Mouse (Mus musculus): Measurements from ENCODE around the gene Kcnb1. TPM values are rescaled to one million over a fixed set of nuclear protein-coding genes. Genes with fewer than 3 reads are reported as not detected.
A peak's percentile ranks its signal among the peaks of the same experiment; 100 is the strongest.

Kcnb1 gene
- polyA plus RNA-seq (2012): not detected in 2 replicates

DNA sequence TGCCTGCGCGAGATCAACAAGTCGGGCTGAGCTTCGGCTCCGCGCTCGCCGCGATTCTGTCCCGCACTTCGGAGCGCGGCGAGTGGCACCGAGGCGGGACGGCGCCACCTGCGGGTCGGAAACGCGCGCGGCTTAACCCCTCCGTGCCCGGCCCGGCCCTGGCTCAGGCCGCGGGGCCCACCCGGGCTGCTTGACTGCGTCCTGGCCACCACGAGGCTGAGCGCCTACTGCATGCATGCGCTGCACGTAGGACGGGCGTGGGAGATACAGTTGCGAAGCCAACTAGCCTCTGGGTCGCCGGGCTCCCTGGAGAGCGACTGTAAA is at the start of gene Kcnb1:
Kcnb1 (minus strand) TSS at position 80 of the 324 bp plus-strand sequence.
- peaks cover 16% of the 10 kb centered on the region for H3K9me3 ChIP-seq (ENCODE audit: control insufficient read depth, low read length)
- no peak within 1 kb of the TSS for H3K4me3 ChIP-seq (replicated peaks)
- H3K4me1 ChIP-seq (ENCODE audit: control insufficient read depth): peaks cover 5% of the 10 kb centered on the region
- no peak for TF ChIP-seq GATA1 (IDR thresholded peaks at IDR 0.05; ENCODE audit: low read length)
- peaks cover 63% of the 10 kb centered on the region for H3K27me3 ChIP-seq (ENCODE audit: control insufficient read depth)
- no peaks in the 10 kb centered on the region for H3K36me3 ChIP-seq (ENCODE audit: control insufficient read depth)

DNA sequence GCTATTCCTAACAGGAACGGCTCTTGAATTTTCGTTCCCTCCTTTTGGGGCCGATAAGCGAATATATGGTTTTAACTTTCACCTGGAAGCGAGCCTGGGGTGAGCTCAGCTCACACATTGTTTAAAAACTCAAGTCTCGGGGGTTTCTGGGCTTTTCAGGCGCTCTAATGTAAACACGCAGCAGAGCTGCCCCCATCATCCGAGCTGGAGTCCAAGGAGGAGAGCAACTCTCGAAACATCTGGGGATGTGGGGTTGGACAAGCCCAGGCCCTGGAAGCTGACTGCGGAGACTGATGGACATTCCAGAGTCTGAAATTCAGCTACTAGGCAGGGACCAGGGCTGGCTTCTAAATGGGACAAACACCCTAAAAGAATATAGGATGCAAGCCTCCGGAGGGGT is 49.3 kb upstream of the Kcnb1 start:
- TF ChIP-seq TAL1 (IDR thresholded peaks at IDR 0.05; ENCODE audit: low read length) (no peak), GATA1 (IDR thresholded peaks at IDR 0.05; ENCODE audit: low read length) (no peak)
- H3K36me3 ChIP-seq (ENCODE audit: control insufficient read depth): no peaks in the 10 kb centered on the region
- H3K4me3 ChIP-seq (replicated peaks): no peak overlapping the region
- no peaks in the 10 kb centered on the region for H3K4me1 ChIP-seq (ENCODE audit: control insufficient read depth)
- H3K9me3 ChIP-seq (ENCODE audit: control insufficient read depth, low read length): peaks cover 2% of the 10 kb centered on the region; the same call in 1 of the 2 replicates
- peaks cover 43% of the 10 kb centered on the region for H3K27me3 ChIP-seq (ENCODE audit: control insufficient read depth)

DNA sequence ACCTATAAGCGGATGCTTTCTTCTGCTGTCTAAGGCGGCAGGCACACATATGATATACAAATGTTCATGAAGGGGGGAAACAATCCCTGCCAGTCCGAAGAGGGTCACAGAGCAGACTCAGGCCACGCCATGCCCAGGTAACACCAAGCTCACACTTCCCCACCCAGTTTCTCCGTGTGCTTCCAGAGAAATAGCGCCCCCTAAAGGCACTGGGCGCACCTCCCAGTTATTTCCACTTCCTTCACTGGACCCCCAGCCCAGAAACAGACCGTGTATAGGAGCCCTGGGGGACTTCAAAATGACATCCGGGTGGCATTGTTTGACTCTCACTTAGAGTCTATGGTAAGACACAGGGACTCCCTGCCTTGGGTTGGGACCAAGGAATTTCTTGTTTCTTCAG is 47.3 kb upstream of the Kcnb1 start:
- H3K4me1 ChIP-seq (ENCODE audit: control insufficient read depth): no peaks in the 10 kb centered on the region
- H3K36me3 ChIP-seq (ENCODE audit: control insufficient read depth): no peaks in the 10 kb centered on the region
- H3K4me3 ChIP-seq (replicated peaks): no peak overlapping the region
- TF ChIP-seq TAL1 (IDR thresholded peaks at IDR 0.05; ENCODE audit: low read length): no peak
- no peak for TF ChIP-seq GATA1 (IDR thresholded peaks at IDR 0.05; ENCODE audit: low read length)
- H3K9me3 ChIP-seq (ENCODE audit: control insufficient read depth, low read length): no peaks in the 10 kb centered on the region
- H3K27me3 ChIP-seq (ENCODE audit: control insufficient read depth): peaks cover 42% of the 10 kb centered on the region

DNA sequence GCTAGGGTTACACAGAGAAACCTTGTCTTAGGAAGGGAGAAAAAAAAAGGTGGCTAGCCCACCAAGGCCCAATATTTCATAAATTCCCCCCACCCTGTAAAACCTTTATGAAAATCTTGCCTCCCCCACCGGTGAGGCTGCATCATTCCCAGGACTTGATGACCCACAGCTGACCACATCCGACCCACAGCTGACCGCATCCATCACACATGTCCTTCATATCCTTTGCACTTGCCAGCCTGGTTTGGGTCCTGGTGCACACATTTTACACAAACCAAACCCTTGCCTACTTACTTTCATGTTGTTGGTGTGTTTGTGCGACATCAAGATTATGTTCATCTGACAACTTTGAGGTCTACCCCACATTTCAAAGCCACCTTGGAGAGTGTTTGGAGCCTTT is 46.2 kb upstream of the Kcnb1 start:
- Histone ChIP-seq H3K4me3 (replicated peaks) (no peak overlapping the region), H3K9me3 (ENCODE audit: control insufficient read depth, low read length) (no peaks in the 10 kb centered on the region), H3K4me1 (ENCODE audit: control insufficient read depth) (no peaks in the 10 kb centered on the region), H3K36me3 (ENCODE audit: control insufficient read depth) (no peaks in the 10 kb centered on the region), H3K27me3 (ENCODE audit: control insufficient read depth) (peaks cover 32% of the 10 kb centered on the region)
- no peak for TF ChIP-seq GATA1 (IDR thresholded peaks at IDR 0.05; ENCODE audit: low read length)
- TF ChIP-seq TAL1 (IDR thresholded peaks at IDR 0.05; ENCODE audit: low read length): no peak

DNA sequence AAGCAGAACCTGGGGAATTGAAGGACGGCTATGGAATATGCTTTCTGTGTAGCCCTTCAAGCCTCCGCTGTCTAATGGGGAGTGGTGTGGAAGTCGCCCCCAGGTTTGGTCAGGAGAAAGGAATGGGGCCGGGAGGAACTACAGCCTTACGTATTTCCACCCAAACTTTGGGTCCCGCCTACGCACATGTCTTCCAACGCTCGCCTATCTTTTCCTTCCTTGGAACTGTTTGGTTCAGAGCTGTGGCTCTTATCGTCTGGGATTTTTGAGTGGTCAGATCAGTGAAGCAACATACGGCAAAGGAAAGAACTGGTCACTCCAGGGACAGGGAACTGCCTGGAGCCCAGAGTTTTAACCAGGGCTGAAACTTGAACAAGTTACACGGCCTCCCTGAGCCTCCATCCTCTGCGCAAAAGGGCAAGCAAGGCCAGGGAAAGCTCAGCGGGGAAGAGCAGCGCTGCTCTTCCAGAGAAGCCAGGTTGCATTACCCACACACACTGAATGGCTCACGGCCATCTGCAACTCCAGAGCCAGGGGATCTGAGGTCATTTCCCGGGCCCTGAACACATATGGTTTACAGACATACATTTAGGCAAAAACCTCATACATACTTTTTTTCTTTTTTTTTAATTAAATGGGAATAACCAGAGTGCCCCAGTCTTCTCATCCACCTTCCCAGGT is 45.5 kb upstream of the Kcnb1 start:
- H3K4me3 ChIP-seq (replicated peaks): no peak overlapping the region
- peaks cover 25% of the 10 kb centered on the region for H3K27me3 ChIP-seq (ENCODE audit: control insufficient read depth)
- TF ChIP-seq TAL1 (IDR thresholded peaks at IDR 0.05; ENCODE audit: low read length) (no peak), GATA1 (IDR thresholded peaks at IDR 0.05; ENCODE audit: low read length) (no peak)
- H3K9me3 ChIP-seq (ENCODE audit: control insufficient read depth, low read length): no peaks in the 10 kb centered on the region
- peaks cover 5% of the 10 kb centered on the region for H3K4me1 ChIP-seq (ENCODE audit: control insufficient read depth)
- no peaks in the 10 kb centered on the region for H3K36me3 ChIP-seq (ENCODE audit: control insufficient read depth)

DNA sequence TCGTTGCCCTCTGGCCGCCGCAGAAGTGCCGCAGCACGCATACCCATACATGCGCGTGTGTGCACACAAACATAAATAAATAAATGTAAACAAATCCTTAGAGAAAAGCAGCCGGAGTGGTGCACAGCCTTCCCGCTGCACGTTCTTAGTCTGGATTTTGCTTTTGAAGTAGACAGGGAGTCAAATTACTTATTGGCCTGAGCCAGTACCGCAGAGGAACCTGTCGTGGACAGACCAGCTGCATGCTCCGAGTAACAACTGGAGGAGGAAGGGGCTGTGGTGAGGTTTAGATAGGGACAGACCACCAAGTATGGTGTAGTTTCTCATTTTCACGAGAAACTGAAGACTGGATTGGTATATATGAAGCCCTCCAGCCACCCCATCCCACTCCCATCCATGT is 43.8 kb upstream of the Kcnb1 start:
- Histone ChIP-seq H3K4me1 (ENCODE audit: control insufficient read depth) (peaks cover 7% of the 10 kb centered on the region), H3K4me3 (replicated peaks) (no peak overlapping the region), H3K27me3 (ENCODE audit: control insufficient read depth) (peaks cover 8% of the 10 kb centered on the region), H3K36me3 (ENCODE audit: control insufficient read depth) (no peaks in the 10 kb centered on the region), H3K9me3 (ENCODE audit: control insufficient read depth, low read length) (no peaks in the 10 kb centered on the region)
- no peak for TF ChIP-seq GATA1 (IDR thresholded peaks at IDR 0.05; ENCODE audit: low read length)
- no peak for TF ChIP-seq TAL1 (IDR thresholded peaks at IDR 0.05; ENCODE audit: low read length)

DNA sequence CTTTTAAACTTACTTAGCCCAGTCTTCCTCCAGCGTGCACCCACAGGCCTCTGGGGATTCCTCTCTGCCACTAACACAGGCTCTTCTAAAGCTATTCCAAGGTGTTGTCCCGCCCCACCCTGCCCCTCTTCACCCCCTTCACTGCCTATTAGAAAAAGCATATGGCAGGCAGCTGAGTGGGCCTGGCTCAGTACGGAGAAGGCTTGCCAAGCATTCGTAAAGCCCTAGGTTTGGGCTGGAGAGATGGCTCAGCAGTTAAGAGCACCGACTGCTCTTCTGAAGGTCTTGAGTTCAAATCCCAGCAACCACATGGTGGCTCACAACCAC is 43.0 kb upstream of the Kcnb1 start:
- no peak for TF ChIP-seq TAL1 (IDR thresholded peaks at IDR 0.05; ENCODE audit: low read length)
- no peak for TF ChIP-seq GATA1 (IDR thresholded peaks at IDR 0.05; ENCODE audit: low read length)
- peaks cover 4% of the 10 kb centered on the region for H3K27me3 ChIP-seq (ENCODE audit: control insufficient read depth)
- H3K36me3 ChIP-seq (ENCODE audit: control insufficient read depth): no peaks in the 10 kb centered on the region
- no peaks in the 10 kb centered on the region for H3K9me3 ChIP-seq (ENCODE audit: control insufficient read depth, low read length)
- peaks cover 7% of the 10 kb centered on the region for H3K4me1 ChIP-seq (ENCODE audit: control insufficient read depth)
- H3K4me3 ChIP-seq (replicated peaks): no peak overlapping the region

DNA sequence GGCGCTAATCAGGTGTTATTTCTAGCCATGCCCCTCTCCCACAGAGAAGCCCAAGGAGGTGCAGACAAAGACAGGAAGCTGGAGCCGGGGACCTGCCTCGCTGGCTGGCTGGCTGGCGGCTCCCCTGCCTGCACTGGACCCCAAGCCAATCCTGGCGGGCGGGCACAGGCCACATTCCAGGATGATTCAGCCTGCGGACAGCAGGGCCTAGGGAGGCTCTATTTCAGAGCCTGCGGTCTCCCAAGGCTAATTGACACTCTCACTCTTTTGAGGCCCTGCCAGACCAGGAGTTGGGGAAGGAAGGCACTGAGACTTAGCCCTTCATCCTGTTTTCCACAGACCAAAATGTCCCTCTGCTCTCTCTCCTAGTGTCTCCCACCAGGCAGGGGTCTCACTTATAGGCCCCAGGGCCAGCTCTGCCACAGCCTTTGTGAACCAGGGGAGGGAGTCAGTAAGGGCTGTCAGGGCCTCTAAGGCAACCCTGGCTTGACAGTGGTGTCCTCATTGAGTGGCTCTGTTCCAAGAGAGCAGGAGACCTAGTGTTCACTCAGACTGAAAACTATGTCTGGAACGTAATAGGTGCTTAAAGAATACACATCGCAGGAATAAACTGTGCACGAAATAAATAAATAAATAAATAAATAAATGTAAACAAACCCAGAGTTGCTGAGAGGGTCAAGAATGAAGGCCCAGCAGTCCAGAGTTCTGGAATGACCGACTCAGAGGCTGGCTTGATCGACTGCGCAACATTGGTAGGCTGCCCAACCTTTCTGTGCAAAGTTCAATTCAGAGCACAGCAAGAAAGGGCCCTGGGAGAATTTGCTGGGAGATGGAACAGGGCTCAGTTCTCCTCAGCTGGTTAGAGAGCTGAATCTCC is 42.4 kb upstream of the Kcnb1 start:
- H3K4me3 ChIP-seq (replicated peaks): no peak overlapping the region
- no peaks in the 10 kb centered on the region for H3K9me3 ChIP-seq (ENCODE audit: control insufficient read depth, low read length)
- H3K36me3 ChIP-seq (ENCODE audit: control insufficient read depth): no peaks in the 10 kb centered on the region
- H3K4me1 ChIP-seq (ENCODE audit: control insufficient read depth): peaks cover 7% of the 10 kb centered on the region
- TF ChIP-seq GATA1 (IDR thresholded peaks at IDR 0.05; ENCODE audit: low read length) (no peak), TAL1 (IDR thresholded peaks at IDR 0.05; ENCODE audit: low read length) (no peak)
- H3K27me3 ChIP-seq (ENCODE audit: control insufficient read depth): no peaks in the 10 kb centered on the region

DNA sequence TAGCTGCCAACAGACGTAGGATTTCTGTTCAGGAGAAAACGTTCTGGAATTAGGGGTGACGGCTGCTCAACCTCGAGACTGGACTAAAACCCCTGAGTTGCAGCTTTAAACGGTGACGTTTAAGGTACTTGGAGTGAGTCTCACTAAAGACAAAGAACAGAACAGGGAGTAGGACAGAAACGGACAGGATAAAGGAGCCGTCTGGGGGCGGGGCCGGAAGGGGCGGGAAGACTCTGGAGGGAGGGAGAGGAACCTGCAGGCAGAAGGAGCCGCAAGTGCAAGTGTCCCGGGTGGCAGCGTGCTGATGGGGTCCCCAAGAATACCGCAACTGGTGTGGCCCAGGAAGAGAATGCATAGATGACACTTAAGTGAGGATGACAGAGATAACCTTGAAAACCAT is 40.6 kb upstream of the Kcnb1 start:
- H3K4me1 ChIP-seq (ENCODE audit: control insufficient read depth): peaks cover 7% of the 10 kb centered on the region
- H3K36me3 ChIP-seq (ENCODE audit: control insufficient read depth): no peaks in the 10 kb centered on the region
- no peaks in the 10 kb centered on the region for H3K9me3 ChIP-seq (ENCODE audit: control insufficient read depth, low read length)
- H3K27me3 ChIP-seq (ENCODE audit: control insufficient read depth): no peaks in the 10 kb centered on the region
- H3K4me3 ChIP-seq (replicated peaks): peak overlapping the region; percentile 10
- TF ChIP-seq GATA1 (IDR thresholded peaks at IDR 0.05; ENCODE audit: low read length): no peak
- TF ChIP-seq TAL1 (IDR thresholded peaks at IDR 0.05; ENCODE audit: low read length): no peak

All from erythroblast, embryonic 14.5 days (primary cell).